Mouse (Mus musculus): ENCODE data around the gene Tubb4a.

Tubb4a gene

GRCm38 (mm10) chr17:57102276-57102675 is 14.7 kb upstream of the Tubb4a start:
- DNase-seq (ENCODE audit: low read depth, low spot score), result peak; percentile 21

DNA sequence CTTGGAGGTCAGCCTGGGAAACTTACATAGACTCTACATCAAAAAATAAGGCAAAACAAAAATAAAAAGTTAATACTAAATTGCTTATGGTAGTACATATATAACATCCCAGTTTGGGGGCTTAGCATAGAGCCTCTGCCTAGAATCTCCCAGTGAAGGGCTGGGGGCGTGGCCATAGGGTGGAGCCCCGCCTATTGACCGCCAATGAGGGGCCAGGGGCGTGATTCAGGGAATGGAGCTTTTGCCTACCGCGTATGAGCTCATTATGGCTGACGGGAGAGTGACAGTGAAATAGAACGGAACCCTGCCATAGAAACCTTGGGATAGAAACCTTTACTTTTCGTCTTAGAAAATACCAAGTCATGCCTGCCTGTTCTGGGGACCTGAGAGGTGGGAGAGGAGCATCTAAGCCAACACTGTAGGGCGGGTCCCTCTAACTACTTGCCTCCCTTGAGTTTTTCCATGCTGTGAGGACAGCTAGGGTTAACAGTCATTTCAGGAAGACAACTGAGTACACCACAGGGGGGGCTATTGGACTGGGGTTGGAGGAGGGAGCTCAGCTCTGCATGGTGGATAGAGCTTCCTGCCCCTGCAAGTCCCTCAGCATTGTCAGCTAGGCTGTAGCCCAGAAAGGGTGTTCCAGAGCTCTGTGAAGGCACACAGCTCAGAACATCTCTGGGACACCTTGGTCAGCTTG is 12.2 kb upstream of the Tubb4a start:
- peak; percentile 33 for DNase-seq (ENCODE audit: low read depth, low spot score)

DNA sequence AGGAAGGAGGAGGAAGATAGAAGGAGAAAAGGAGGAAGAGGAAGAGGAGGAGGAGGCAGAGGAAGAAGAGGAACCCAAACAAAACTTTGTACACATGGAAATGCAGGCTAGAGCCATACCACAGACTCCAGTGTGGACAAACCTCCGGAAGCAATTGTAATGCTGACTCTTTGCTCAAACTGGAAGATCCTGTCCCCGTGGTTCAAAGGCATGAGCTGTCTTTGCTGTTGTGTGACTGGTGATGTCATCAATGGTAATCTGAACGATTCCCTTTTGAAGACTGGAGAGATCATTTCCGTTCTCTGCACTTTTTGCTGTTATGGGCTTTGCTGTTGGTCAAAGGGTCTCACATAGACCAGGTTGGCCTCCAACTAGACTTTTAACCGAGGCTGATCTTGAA is 10.7 kb upstream of the Tubb4a start:
- no peak for DNase-seq (ENCODE audit: low read depth, low spot score)

GRCm38 (mm10) chr17:57096623-57096920 is 9.0 kb upstream of the Tubb4a start:
- DNase-seq (ENCODE audit: low read depth, low spot score), result peak; percentile 83

GRCm38 (mm10) chr17:57095855-57096622 is 8.5 kb upstream of the Tubb4a start:
- peak; percentile 42 for DNase-seq (ENCODE audit: low read depth, low spot score)

DNA sequence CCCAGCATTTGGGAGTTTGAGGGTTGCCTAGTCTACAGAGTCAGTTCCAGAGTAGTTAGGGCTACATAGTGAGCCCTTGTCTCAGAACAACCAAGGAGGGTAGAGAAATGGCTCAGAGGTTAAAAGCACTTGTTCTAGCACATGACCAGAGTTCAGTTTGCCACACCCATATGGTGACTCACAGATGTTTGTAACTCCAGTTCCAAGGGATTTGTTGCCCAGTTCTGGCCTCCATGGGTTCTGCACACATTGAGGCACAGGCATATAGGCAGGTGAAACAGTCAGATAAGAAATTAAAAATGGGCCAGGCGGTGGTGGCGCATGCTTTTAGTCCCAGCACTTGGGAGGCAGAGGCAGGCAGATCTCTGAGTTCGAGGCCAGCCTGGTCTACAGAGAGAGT is 6.6 kb upstream of the Tubb4a start:
- DNase-seq (ENCODE audit: low read depth, low spot score), result no peak

GRCm38 (mm10) chr17:57085970-57086757 is 1.4 kb downstream of the Tubb4a start:
- DNase-seq (ENCODE audit: low read depth, low spot score), result no peak

DNA sequence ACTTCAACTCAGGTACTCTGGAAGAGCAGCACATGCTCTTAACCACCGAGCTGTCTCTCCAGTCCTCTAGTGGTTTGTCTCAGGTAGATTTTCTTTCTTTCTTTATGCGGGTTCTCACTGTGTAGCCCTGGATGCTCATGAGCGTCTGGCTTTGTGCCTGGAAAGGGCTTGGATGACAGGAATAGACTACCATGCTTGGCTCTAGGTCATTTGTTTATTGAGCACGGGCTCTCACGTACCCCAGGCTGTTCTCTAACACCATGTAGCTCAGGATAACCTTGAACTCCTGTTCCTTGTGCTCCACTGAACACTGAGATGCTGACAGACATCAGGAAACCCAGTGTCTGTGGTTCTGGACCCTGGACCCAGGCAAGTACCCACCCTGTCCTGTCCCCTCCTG is 5.1 kb downstream of the Tubb4a start:
- no peak for DNase-seq (ENCODE audit: low read depth, low spot score)

GRCm38 (mm10) chr17:57081234-57081842 is 6.2 kb downstream of the Tubb4a start:
- no peak for DNase-seq (ENCODE audit: low read depth, low spot score)

DNA sequence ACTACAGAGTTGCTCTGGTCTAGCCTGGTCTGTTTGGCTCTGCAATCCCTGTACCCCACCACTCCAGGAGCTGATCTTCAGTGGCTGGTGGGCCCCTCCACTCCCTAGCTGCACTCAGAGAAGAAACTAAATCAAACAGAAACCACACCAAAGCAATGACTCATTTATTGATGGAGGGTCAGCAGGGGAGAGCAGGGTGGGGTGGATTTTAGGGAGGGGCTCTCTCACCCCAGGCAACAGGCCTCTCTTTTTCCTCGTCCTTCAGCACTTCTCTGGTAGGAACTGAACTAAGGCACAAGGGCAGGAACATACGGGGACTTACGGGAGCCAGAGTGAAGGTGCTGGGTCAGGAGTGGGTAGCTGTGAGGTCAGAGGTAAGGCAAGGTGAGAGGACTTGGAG is 7.7 kb downstream of the Tubb4a start:
- DNase-seq (ENCODE audit: low read depth, low spot score), result peak; percentile 36

DNA sequence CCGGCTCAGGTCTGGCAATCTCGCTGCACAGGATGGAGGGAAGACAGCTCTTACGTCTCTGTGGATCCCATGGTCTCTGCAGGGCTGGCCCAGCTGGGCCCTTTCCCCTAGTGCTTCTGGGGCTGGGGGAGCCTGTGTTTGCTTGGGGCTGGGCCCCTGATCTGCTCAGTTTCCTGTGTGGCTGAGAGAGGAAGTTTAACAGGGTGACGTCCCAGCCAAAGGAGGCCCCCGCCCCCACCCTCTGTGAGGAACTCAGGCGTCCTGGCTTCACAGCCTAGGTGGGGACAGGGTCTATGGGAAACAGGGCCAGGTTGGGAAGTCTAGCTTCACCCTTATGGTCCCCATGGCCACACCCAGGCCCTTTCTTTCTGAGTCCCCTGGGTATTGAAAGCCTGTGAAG is 9.2 kb downstream of the Tubb4a start, which contains the start of gene Dennd1c:
Dennd1c (minus strand) TSS at position 179 of the 400 bp plus-strand sequence.
- DNase-seq (ENCODE audit: low read depth, low spot score), result peak; percentile 86

GRCm38 (mm10) chr17:57076916-57077315 is 10.7 kb downstream of the Tubb4a start:
- no peak for DNase-seq (ENCODE audit: low read depth, low spot score)

DNA sequence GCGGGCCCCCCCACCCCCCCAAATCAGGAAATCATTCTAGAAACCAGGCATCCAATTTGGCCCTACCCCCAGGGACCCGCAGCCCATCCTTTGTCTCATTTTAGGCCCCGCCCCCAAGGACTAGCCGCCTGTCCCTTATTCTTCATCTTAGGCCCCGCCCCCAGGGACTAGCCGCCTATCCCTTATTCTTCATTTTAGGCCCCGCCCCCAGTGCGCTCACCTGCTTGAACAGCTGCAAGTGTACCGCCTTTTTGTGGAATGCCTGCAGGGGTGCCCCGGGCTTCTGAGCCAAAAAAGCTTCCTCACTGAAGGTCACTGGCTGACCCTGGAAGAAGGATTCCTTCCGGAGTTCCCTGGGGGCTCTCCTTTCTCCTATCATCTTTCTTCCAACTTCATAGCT is 16.9 kb downstream of the Tubb4a start:
- DNase-seq (ENCODE audit: low read depth, low spot score), result no peak

- no peak for DNase-seq (ENCODE audit: low read depth, low spot score)
These were observed 17.3 kb downstream of the Tubb4a start for GRCm38 (mm10) chr17:57070272-57070671.

GRCm38 (mm10) chr17:57066908-57067307 is 20.7 kb downstream of the Tubb4a start:
- no peak for DNase-seq (ENCODE audit: low read depth, low spot score)

- DNase-seq (ENCODE audit: low read depth, low spot score), result no peak
These were observed 24.6 kb downstream of the Tubb4a start for GRCm38 (mm10) chr17:57063031-57063430.

- DNase-seq (ENCODE audit: low read depth, low spot score), result peak; percentile 30
These were observed 25.0 kb downstream of the Tubb4a start for GRCm38 (mm10) chr17:57062548-57062947.

DNA sequence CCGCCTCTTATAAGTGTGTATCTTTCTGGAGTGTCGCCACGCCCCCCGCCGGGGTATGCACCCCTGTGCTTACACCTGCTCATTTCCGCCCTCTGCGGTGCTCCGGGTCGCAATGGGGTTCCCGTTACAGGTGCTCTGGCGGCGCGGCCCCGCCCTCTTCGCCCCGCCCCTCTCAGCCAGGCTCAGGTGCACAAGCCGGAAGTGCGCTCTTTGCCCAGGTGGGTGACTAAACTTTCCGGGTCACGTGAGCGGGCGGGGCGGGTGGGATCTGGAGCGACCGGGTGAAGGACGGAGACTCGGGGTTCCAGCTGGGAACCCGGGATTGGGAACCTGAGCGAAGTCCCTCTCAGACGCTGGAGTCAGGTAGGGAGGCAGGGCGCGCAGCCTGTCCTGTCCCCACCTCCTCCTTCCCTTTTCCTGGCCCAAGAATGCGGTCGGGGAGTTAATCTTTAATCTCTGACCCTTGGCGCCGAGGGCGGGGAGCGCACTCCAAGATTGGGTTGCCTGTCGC is 25.5 kb downstream of the Tubb4a start:
- peak; percentile 75 for DNase-seq (ENCODE audit: low read depth, low spot score)

DNA sequence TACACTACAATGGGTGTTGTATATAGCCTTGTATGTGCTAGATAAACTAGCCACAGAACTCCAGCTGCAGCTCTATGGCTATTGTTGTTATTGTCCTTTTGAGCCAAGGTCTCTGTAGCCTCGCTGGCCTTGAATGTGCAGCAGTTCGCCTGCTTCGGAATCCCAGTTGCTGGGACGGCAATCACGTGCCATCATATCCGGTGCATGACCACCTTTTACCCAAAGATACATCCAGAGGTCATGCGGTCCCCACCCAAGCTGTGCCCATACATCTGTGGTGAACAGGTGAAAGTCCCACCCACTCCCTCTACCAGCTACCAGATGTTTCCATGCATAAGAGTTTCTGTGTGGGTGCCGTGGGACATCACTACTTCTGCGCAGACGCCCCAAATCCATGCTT is 26.5 kb downstream of the Tubb4a start:
- DNase-seq (ENCODE audit: low read depth, low spot score), result peak; percentile 76

GRCm38 (mm10) chr17:57060231-57060801 is 27.3 kb downstream of the Tubb4a start:
- DNase-seq (ENCODE audit: low read depth, low spot score), result peak; percentile 97

- DNase-seq (ENCODE audit: low read depth, low spot score), result peak; percentile 72
These were observed 28.1 kb downstream of the Tubb4a start, which contains the start of gene Slc25a23 for GRCm38 (mm10) chr17:57059486-57059977. Slc25a23 (minus strand) TSS chr17:57059863.

Measured in CD4-positive helper T cell, adult 2 months (primary cell).